Mouse (Mus musculus) thymus, adult 2 months (tissue): ENCODE measurements around the gene Mrps6. TPM values are rescaled to one million over a fixed set of nuclear protein-coding genes. Genes with fewer than 3 reads are reported as not detected.

ENCODE experiments used
- DNase-seq: peaks from one replicate; pipeline ENCODE4 v3.0.0; 2021
- H3K27ac ChIP-seq: fragments of 200-500 bp; 2 replicates; pipeline ENCODE4 v1.5.1; 2012; ENCODE audit warnings: low read length, control low read depth; ENCODE audit not compliant: control insufficient read depth, insufficient read depth
- H3K27me3 ChIP-seq: fragments of 200-500 bp; 2 replicates; pipeline ENCODE4 v1.6.1; 2012; ENCODE audit warnings: mild to moderate bottlenecking, low read length, moderate library complexity, mixed read lengths; ENCODE audit not compliant: control insufficient read depth, insufficient read depth
- H3K36me3 ChIP-seq: fragments of 200-500 bp; 2 replicates; pipeline ENCODE4 v1.6.1; 2012; ENCODE audit warnings: mild to moderate bottlenecking, low read length, moderate library complexity; ENCODE audit not compliant: control insufficient read depth, insufficient read depth
- H3K4me1 ChIP-seq: fragments of 200-500 bp; replicated peaks from 2 replicates; pipeline ENCODE4 v1.6.1; 2012; ENCODE audit warnings: low read length; ENCODE audit not compliant: control insufficient read depth, insufficient read depth
- H3K4me3 ChIP-seq: fragments of 200-500 bp; 2 replicates; pipeline ENCODE4 v1.5.1; 2012; ENCODE audit warnings: mild to moderate bottlenecking, low read length, control low read depth, moderate library complexity; ENCODE audit not compliant: control insufficient read depth, insufficient read depth
- CTCF ChIP-seq: fragments of 200-500 bp; IDR thresholded peaks from 2 replicates; pipeline ENCODE4 v1.5.1; 2012; ENCODE audit warnings: mild to moderate bottlenecking, control low read depth, low read length, moderate library complexity, borderline replicate concordance; ENCODE audit not compliant: control insufficient read depth, poor library complexity, insufficient read depth; ENCODE audit errors: extremely low read depth
- POLR2A ChIP-seq: fragments of 200-500 bp; IDR thresholded peaks from 2 replicates; pipeline ENCODE4 v1.6.1; 2012; ENCODE audit warnings: mild to moderate bottlenecking, low read length, control low read depth, moderate library complexity; ENCODE audit not compliant: control insufficient read depth, poor library complexity, insufficient read depth; ENCODE audit errors: extremely low read depth
- WGBS: fragments of 180-500 bp; shearing (Covaris S2); methylation state at CpG from one replicate; pipeline ENCODE4 v1.1.7; 2018; 5-methylcytosine and 5-hydroxymethylcytosine counted together
- polyA plus RNA-seq: library from polyadenylated mRNA; depleted of rRNA; stranded (reverse); fragments of >200 nt; gene quantifications from 2 replicates; pipeline ENCODE4 v1.2.3, GENCODE M21; 2012

Mrps6 gene
- polyA plus RNA-seq, 1 experiment, result 27.2 TPM

DNA sequence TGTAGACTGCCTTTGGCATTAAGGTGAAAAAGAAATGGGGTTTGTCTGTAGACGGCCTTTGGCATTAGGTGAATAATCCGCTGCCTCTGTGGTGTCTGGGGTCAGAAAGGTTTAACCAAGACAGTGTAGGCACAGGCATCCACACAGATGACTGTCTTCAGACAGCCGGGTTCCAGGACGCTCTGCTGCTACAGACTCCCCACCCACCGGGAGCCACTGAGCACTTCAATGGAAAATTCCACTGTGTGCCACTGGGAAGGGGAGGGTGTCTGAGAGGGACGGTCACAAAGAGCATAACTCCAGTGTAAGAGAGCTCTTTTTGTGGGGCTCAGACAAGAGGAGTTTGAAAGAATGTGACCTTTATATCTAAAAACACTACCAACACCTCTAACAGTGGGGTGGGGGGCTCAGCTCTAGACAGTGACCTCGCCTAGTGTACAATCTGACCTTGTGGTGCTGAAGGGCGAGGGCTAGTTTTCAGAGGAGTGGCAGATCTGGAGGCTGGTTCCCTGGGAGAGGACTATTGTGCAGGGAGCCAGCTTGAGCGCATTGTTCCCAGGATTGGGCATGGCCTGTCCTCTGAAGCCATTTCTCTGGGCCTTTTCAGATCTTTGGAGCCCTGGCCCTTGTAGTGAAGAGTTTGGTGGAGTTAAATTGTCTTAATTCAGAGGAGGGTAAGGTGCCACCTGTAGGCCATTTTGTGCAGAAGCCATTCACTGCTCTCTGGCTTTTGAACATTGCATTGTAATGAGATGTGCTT lies 45.7 kb downstream of the Mrps6 start:
- H3K36me3 ChIP-seq, result no peaks in the 10 kb centered on the region
- DNase-seq, result no peak
- TF ChIP-seq CTCF (no peak), POLR2A (no peak)
- no peak overlapping the region for H3K4me3 ChIP-seq
- no peaks in the 10 kb centered on the region for H3K27me3 ChIP-seq
- no peaks in the 10 kb centered on the region for H3K4me1 ChIP-seq
- 93% methylated on average over 9 of the region's 9 CpGs for WGBS
- H3K27ac ChIP-seq, result no peak overlapping the region

DNA sequence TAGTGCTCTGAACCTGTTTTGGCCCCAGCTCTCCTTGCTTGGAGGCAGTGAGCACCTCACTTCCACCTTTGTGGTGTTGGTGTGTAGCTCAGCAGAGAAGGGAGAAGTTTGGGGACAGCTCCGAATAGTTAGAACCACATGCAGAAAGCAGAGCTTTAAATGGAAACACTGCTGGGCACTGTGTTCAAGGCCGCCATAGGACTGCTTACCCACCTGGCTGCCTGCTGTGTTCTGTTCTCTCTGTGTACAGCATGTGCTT lies 46.2 kb downstream of the Mrps6 start:
- H3K36me3 ChIP-seq, result no peaks in the 10 kb centered on the region
- H3K4me1 ChIP-seq, result no peaks in the 10 kb centered on the region
- no peak for TF ChIP-seq POLR2A
- TF ChIP-seq CTCF, result no peak
- H3K27me3 ChIP-seq, result no peaks in the 10 kb centered on the region
- WGBS, result 87% methylated on average over 2 of the region's 2 CpGs
- H3K4me3 ChIP-seq, result no peak overlapping the region
- H3K27ac ChIP-seq, result no peak overlapping the region
- no peak for DNase-seq

DNA sequence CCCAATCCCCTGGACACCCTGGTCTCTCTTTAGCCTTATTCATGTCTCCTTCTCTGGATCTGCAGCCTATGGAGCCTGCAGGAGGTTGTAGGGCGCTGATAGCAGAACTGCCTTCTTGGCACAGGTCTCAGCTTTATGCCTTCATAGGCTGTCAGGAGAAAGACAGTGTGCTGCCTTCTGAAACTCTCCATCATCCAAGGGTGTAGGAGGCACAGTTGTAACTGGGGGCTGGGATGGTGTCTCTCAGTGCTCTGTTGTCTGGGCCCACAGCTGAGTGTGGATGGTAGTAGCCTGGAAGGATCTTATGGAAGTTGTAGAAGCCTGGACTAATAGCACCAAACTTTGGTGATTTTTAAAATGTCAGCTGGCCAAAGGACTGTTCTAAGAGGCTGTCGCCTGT lies 46.9 kb downstream of the Mrps6 start:
- Histone ChIP-seq H3K27ac (no peak overlapping the region), H3K4me1 (no peaks in the 10 kb centered on the region), H3K27me3 (no peaks in the 10 kb centered on the region), H3K4me3 (no peak overlapping the region), H3K36me3 (no peaks in the 10 kb centered on the region)
- WGBS, result 93% methylated on average over 2 of the region's 2 CpGs
- DNase-seq, result no peak
- TF ChIP-seq POLR2A (no peak), CTCF (no peak)

DNA sequence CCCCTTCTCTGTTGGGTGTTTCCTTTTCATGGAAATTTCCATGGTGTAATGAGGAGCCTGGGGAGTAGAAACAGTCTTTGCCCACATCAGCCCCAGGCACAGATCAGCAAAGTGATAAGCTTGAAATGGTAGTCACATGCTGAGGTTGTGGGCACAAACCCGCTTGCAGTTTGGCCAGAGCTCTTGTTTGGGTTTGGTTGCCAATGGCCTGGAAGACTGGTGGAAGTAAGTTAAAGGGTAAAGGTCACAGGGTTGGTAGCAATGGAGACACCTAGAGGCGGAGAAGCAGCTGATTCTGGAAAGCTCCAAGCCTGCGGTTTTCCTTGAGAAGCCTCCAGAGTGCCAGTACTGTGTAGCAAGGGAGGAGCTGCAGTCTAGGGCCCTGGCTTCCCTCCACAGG lies 47.6 kb downstream of the Mrps6 start:
- no peaks in the 10 kb centered on the region for H3K4me1 ChIP-seq
- TF ChIP-seq POLR2A (no peak), CTCF (no peak)
- H3K27me3 ChIP-seq, result no peaks in the 10 kb centered on the region
- no peak overlapping the region for H3K27ac ChIP-seq
- WGBS, result 68% methylated on average over 3 of the region's 3 CpGs
- H3K36me3 ChIP-seq, result no peaks in the 10 kb centered on the region
- DNase-seq, result no peak
- no peak overlapping the region for H3K4me3 ChIP-seq

DNA sequence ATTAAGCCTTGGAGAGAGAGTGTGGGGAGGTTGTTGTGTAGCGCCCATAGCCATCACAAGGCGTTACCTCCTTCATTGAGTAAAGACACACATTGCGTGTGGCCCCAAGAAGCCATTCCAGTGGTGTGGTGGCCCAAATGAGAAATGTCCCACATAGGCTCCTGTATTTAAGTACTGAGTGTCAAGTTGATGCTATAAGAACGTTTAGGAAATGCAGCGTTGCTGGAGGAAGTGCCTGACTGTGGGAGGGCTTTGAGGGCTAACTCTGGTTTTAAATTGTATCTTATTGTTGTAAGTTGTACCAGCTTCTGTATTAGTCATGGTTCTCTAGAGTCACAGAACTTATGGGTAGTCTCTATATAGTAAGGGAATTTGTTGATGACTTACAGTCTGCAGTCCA lies 49.3 kb downstream of the Mrps6 start:
- TF ChIP-seq POLR2A (no peak), CTCF (no peak)
- no peak for DNase-seq
- 90% methylated on average over 5 of the region's 5 CpGs for WGBS
- peaks cover 4% of the 10 kb centered on the region for H3K36me3 ChIP-seq
- no peak overlapping the region for H3K4me3 ChIP-seq
- no peaks in the 10 kb centered on the region for H3K4me1 ChIP-seq
- H3K27ac ChIP-seq, result no peak overlapping the region
- no peaks in the 10 kb centered on the region for H3K27me3 ChIP-seq

DNA sequence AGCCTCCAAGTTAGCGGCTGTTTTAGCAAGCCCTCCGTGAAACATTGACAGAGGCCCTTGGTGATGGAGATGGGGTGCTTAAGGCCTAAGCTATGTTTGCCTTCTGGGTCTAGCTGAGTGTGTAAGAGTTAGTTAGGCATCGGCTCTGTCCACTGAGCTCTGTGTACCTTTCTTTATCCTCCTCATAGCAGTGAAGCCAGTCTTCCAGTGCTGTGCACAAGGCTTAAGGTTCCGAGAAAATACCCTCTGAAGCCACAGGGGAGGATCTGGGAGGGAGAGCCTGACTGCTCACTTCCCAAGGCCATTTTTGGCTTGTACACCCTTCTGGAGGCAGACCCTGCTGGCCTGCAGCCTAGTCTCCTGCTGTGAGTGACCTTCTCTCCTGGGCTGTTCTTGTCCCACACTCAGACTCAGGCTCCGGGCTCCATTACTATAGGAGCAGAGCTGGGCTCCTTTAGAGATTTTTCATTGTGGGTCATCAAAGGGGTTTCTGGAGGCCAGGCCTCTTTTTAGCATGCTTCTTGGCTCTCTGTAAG lies 56.7 kb downstream of the Mrps6 start:
- TF ChIP-seq CTCF (no peak), POLR2A (no peak)
- H3K27me3 ChIP-seq, result no peaks in the 10 kb centered on the region
- H3K27ac ChIP-seq, result no peak overlapping the region
- no peak overlapping the region for H3K4me3 ChIP-seq
- peaks cover 10% of the 10 kb centered on the region for H3K36me3 ChIP-seq
- no peaks in the 10 kb centered on the region for H3K4me1 ChIP-seq
- WGBS, result 98% methylated on average over 5 of the region's 5 CpGs
- DNase-seq, result no peak
